Comparison of ENCODE assay signal across 8 mouse cellular contexts in the genomic region with DNA sequence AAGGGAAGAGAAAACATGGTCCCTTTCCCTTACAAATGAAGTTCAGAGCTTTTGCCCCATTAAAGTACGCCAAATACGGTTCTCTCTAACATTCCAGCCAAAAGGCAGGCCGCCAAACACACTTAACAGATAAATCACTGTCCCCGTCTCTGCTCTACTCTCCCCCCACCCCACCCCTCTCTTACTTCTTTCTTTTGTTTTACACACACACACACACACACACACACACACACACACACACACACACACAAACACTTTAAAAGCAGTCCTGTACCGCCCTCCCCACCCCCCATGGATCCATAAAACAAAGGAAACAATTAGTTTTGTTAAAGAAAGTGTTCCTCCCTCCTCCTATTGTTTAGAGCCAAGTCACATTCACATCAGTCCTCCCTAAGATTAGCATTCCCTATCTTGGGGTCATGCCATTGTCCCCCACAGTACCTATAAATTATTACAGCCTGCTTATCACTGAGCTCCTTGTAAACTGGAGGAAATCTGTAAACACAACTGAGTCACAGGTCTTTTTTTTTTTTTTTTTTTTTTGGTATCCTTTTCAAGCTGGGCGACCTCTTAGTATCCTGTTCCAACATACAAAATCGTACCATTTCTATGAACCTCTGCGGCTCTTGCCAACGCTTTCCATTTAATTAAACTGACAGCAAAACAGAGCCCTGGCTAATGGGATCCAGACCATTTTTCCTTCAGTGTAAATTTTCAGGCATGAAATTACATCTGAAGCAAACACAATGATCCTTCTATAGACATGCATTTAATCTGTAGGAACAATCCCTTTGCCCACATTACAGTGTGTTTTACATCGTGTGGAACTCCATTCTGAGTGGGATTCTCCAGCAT.
DNase-seq lines count a peak whose midpoint lies in the region; ATAC-seq and TF ChIP-seq lines count a peak whose summit lies in the region.

No protein-coding gene starts in this region.

- peak; percentile 66 for TF ChIP-seq EP300 in lung, postnatal 0 days (IDR thresholded peaks at IDR 0.05)

- peaks cover 11% of the 10 kb centered on the region; the same call in 1 of the 2 replicates for H3K36me3 ChIP-seq in intestine, embryonic 15.5 days
- no peaks in the 10 kb centered on the region; the same call in 1 of the 2 replicates for H3K36me3 ChIP-seq in lung, postnatal 0 days (ENCODE audit: insufficient read depth, low read length)

- no peaks in the 10 kb centered on the region for H3K9me3 ChIP-seq in intestine, embryonic 15.5 days
- 0 out of 2 replicates have a peak, but pooled peaks cover 3% of the 10 kb centered on the region for H3K9me3 ChIP-seq in lung, postnatal 0 days (ENCODE audit: low read length)

- H3K4me1 ChIP-seq in intestine, embryonic 15.5 days (replicated peaks), result peaks cover 27% of the 10 kb centered on the region
- H3K4me1 ChIP-seq in lung, postnatal 0 days (ENCODE audit: insufficient read depth, low read depth, low read length), result no peaks in the 10 kb centered on the region

- no peak overlapping the region for H3K4me2 ChIP-seq in intestine, embryonic 15.5 days (replicated peaks)
- no peak overlapping the region for H3K4me2 ChIP-seq in lung, postnatal 0 days (replicated peaks; ENCODE audit: low read depth, low read length)

- peak; percentile 24 for DNase-seq in left cerebral cortex, postnatal 4 days
- no peak for DNase-seq in left cerebral cortex, adult 2 months (ENCODE audit: extremely low spot score in 1 of 2, low spot score in 2 of 2)
- DNase-seq in adrenal gland, postnatal 36 days, result peak; percentile 45 to 69
- peak; percentile 57 for DNase-seq in lung, postnatal 0 days (ENCODE audit: low spot score)
- no peak for DNase-seq in layer of hippocampus, adult 18-20 months (ENCODE audit: low spot score in 2 of 2)
- DNase-seq in thymus, postnatal 14 days, result no peak
- DNase-seq in cerebellum, postnatal 25 days, result no peak

- TF ChIP-seq CTCF in left cerebral cortex, adult 2 months (IDR thresholded peaks at IDR 0.05), result no peak
- no peak for TF ChIP-seq CTCF in lung, postnatal 0 days (IDR thresholded peaks at IDR 0.05)

- H3K4me3 ChIP-seq in left cerebral cortex, adult 2 months, result no peak overlapping the region
- no peak overlapping the region for H3K4me3 ChIP-seq in intestine, embryonic 15.5 days (replicated peaks)
- no peak overlapping the region for H3K4me3 ChIP-seq in lung, postnatal 0 days (ENCODE audit: low read depth, low read length)

- H3K27me3 ChIP-seq in intestine, embryonic 15.5 days (replicated peaks), result no peaks in the 10 kb centered on the region
- no peaks in the 10 kb centered on the region for H3K27me3 ChIP-seq in lung, postnatal 0 days (replicated peaks; ENCODE audit: insufficient read depth, low read length)

- intact Hi-C loops in left cerebral cortex, postnatal 4 days (cut with DNase I), result no loop called here
- intact Hi-C loops in left cerebral cortex, adult 2 months (cut with DNase I), result no loop called here

- 37% methylated on average over 10 of the region's 10 CpGs for WGBS in intestine, embryonic 15.5 days
- 31% methylated on average over 10 of the region's 10 CpGs for WGBS in lung, postnatal 0 days

- H3K9ac ChIP-seq in intestine, embryonic 15.5 days, result no peak overlapping the region
- H3K9ac ChIP-seq in lung, postnatal 0 days (replicated peaks; ENCODE audit: low read depth), result no peak overlapping the region

- no peak overlapping the region for H3K27ac ChIP-seq in left cerebral cortex, adult 2 months
- no peak overlapping the region for H3K27ac ChIP-seq in intestine, embryonic 15.5 days
- no peak overlapping the region; the same call in 1 of the 2 replicates for H3K27ac ChIP-seq in lung, postnatal 0 days (ENCODE audit: low read length)

- ATAC-seq in intestine, embryonic 15.5 days, result peak; percentile 48
- peak; percentile 61 for ATAC-seq in lung, postnatal 0 days

Comparison
In these comparisons a context has a peak if more than half of its experiments do, and no peak if none do; other contexts are left out.
1. DNase-seq: peak in left cerebral cortex, postnatal 4 days (single experiment), adrenal gland, postnatal 36 days (2 of 2) and lung, postnatal 0 days (single experiment); none in left cerebral cortex, adult 2 months (0 of 2), layer of hippocampus, adult 18-20 months (0 of 2), thymus, postnatal 14 days (single experiment) and cerebellum, postnatal 25 days (0 of 2).